Mouse (Mus musculus): ENCODE results near the gene Gm10334. TPM values are rescaled to one million over a fixed set of nuclear protein-coding genes. Genes with fewer than 3 reads are reported as not detected.
"Not testable (repeated sequence)": the region's sequence is repeated elsewhere in the genome, so short reads cannot be mapped to it uniquely, and the experiment has no call there.

Gm10334 gene
- not detected in 2 replicates for polyA plus RNA-seq (2015; fragmentation: Nextera tagmentation; extraction: Ambion mirVana)

DNA sequence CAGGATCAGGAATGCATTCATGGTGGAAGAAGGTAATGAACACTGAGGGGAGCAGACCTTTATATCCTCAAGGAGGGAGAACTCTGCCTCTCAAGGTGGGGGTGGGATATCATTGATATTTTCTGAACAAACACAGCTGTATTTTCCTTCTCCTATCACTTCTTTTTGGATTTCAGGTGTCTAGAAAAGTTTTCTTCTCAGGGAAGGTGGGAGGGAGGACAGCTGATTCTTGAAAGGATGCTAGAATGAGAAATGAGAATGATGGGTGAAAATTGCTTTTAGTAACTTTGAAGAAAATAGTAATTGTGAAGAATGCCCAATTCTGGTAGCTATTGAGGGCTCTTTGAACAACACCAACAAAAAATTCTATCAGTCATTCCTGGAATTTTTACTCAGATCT lies at the start of gene Gm10334:
Gene Gm10334 (minus strand): TSS at position 101 of the 400 bp plus-strand sequence.
- H3K9ac ChIP-seq (replicated peaks); H3K4me3 ChIP-seq; H3K9me3 ChIP-seq; H3K4me2 ChIP-seq (replicated peaks); H3K36me3 ChIP-seq; H3K27me3 ChIP-seq; H3K27ac ChIP-seq (replicated peaks); H3K4me1 ChIP-seq; ATAC-seq (replicated peaks): not testable (repeated sequence)

DNA sequence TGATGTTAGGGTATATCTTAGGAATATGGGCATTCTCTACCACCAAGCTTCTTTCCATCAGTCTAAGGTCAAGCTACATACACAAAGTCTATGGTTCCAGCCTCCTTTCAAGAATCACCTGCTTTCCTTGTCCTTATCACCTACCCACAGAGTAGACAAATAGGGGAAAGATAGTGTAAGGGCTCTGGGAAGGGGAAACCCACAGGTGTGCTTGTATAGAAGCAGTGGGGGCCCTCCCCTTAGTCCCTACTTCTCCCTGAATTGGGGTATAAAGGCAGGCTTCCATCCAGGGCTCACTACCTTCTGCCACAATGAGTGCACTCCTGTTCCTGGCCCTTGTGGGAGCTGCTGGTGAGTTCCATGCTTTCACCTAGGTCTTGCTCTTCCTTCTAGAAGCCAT lies 12.7 kb upstream of the Gm10334 start, which contains the start of gene Prss1:
Gene Prss1 (plus strand): TSS at position 301 of the 400 bp plus-strand sequence.
- ATAC-seq (replicated peaks); H3K4me3 ChIP-seq; H3K27me3 ChIP-seq; H3K9me3 ChIP-seq; H3K4me2 ChIP-seq (replicated peaks); H3K4me1 ChIP-seq; H3K9ac ChIP-seq (replicated peaks); H3K27ac ChIP-seq (replicated peaks); H3K36me3 ChIP-seq: not testable (repeated sequence)

DNA sequence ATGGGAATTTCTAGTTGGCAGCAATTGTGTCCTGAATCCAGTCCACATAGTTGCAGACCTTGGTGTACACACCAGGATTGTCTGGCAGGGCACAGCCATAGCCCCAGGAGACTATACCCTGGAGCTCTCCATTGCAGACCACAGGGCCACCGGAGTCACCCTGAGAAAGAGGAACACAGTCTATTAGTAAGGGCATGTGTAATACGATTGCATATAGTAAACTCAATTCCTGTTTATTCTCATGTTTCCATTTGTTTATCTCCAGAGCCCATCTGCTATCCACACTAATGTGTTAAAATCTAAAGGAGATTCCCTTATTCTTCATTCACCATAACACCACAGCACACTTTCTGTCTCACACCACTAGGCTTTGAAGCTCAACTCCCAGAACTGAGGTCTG lies 3.7 kb downstream of the Gm10334 start:
- not testable (repeated sequence) for H3K27me3 ChIP-seq; ATAC-seq (replicated peaks); H3K9ac ChIP-seq (replicated peaks); H3K4me2 ChIP-seq (replicated peaks); H3K9me3 ChIP-seq; H3K4me1 ChIP-seq; H3K27ac ChIP-seq (replicated peaks); H3K36me3 ChIP-seq; H3K4me3 ChIP-seq
- 94% methylated on average over 2 of the region's 2 CpGs for WGBS

Other genes starting within 250 kb of the Gm10334 start
- gene Try4, start 143.9 kb downstream of the Gm10334 start, polyA plus RNA-seq (2015; fragmentation: Nextera tagmentation; extraction: Ambion mirVana) = not detected in 2 replicates
- 0.29 and 0.32 TPM in 2 replicates for gene Try5, start 129.3 kb downstream of the Gm10334 start, polyA plus RNA-seq (2015; fragmentation: Nextera tagmentation; extraction: Ambion mirVana)
- gene Try10, start 92.0 kb downstream of the Gm10334 start, polyA plus RNA-seq (2015; fragmentation: Nextera tagmentation; extraction: Ambion mirVana) = not detected in 2 replicates
- not detected in 2 replicates for gene Prss3, start 68.5 kb downstream of the Gm10334 start, polyA plus RNA-seq (2015; fragmentation: Nextera tagmentation; extraction: Ambion mirVana)
- gene Gm5771, start 53.8 kb downstream of the Gm10334 start, polyA plus RNA-seq (2015; fragmentation: Nextera tagmentation; extraction: Ambion mirVana) = not detected in 2 replicates
- not detected in 2 replicates for gene Prss1, start 12.8 kb upstream of the Gm10334 start, polyA plus RNA-seq (2015; fragmentation: Nextera tagmentation; extraction: Ambion mirVana)
- gene Prss2, start 75.6 kb upstream of the Gm10334 start, polyA plus RNA-seq (2015; fragmentation: Nextera tagmentation; extraction: Ambion mirVana) = not detected in 2 replicates
- 33.2 and 34.6 TPM in 2 replicates for gene Ephb6, start 159.3 kb upstream of the Gm10334 start, polyA plus RNA-seq (2015; fragmentation: Nextera tagmentation; extraction: Ambion mirVana)
- gene Trpv6, start 190.3 kb upstream of the Gm10334 start, polyA plus RNA-seq (2015; fragmentation: Nextera tagmentation; extraction: Ambion mirVana) = 0.46 and 0.52 TPM in 2 replicates
- not detected in 2 replicates for gene Trpv5, start 234.6 kb upstream of the Gm10334 start, polyA plus RNA-seq (2015; fragmentation: Nextera tagmentation; extraction: Ambion mirVana)
- gene Llcfc1, start 238.3 kb upstream of the Gm10334 start, polyA plus RNA-seq (2015; fragmentation: Nextera tagmentation; extraction: Ambion mirVana) = not detected in 2 replicates

Data from forebrain, embryonic 15.5 days (tissue).